Mouse (Mus musculus): ENCODE data around the gene Usp31.

Usp31 gene

GRCm38 (mm10) chr7:121707073-121707667 lies at the start of gene Usp31:
Gene Usp31, minus strand, starts transcription at chr7:121707253.
- peak; percentile 97 for DNase-seq

- DNase-seq, result no peak
Measured at GRCm38 (mm10) chr7:121754748-121755147, 47.7 kb upstream of the Usp31 start.

GRCm38 (mm10) chr7:121750244-121750643 lies 43.2 kb upstream of the Usp31 start:
- no peak for DNase-seq

GRCm38 (mm10) chr7:121737511-121738415 lies 30.7 kb upstream of the Usp31 start:
- peak; percentile 5 for DNase-seq

- peak; percentile 94 for DNase-seq
Measured at GRCm38 (mm10) chr7:121734171-121734831, 27.2 kb upstream of the Usp31 start, which contains the start of gene Scnn1g. Gene Scnn1g, plus strand, starts transcription at chr7:121734479.

GRCm38 (mm10) chr7:121730225-121730624 lies 23.2 kb upstream of the Usp31 start:
- peak; percentile 25 for DNase-seq

GRCm38 (mm10) chr7:121717031-121717430 lies 10.0 kb upstream of the Usp31 start:
- DNase-seq, result no peak

- no peak for DNase-seq
Measured at GRCm38 (mm10) chr7:121711171-121711570, 4.1 kb upstream of the Usp31 start.

- DNase-seq, result peak; percentile 49
Measured at GRCm38 (mm10) chr7:121706411-121707072, 511 bp downstream of the Usp31 start.

GRCm38 (mm10) chr7:121705051-121705450 lies 2.0 kb downstream of the Usp31 start:
- DNase-seq, result no peak

GRCm38 (mm10) chr7:121701983-121702382 lies 5.1 kb downstream of the Usp31 start:
- DNase-seq, result no peak

GRCm38 (mm10) chr7:121700480-121700879 lies 6.6 kb downstream of the Usp31 start:
- DNase-seq, result no peak

GRCm38 (mm10) chr7:121699218-121699617 lies 7.8 kb downstream of the Usp31 start:
- DNase-seq, result no peak

- peak; percentile 16 for DNase-seq
Measured at GRCm38 (mm10) chr7:121697574-121697973, 9.5 kb downstream of the Usp31 start.

- no peak for DNase-seq
Measured at GRCm38 (mm10) chr7:121697170-121697569, 9.9 kb downstream of the Usp31 start.

GRCm38 (mm10) chr7:121691803-121692202 lies 15.2 kb downstream of the Usp31 start:
- no peak for DNase-seq

GRCm38 (mm10) chr7:121689338-121689737 lies 17.7 kb downstream of the Usp31 start:
- DNase-seq, result no peak

GRCm38 (mm10) chr7:121685140-121685984 lies 21.7 kb downstream of the Usp31 start:
- DNase-seq, result no peak

GRCm38 (mm10) chr7:121681191-121681590 lies 25.9 kb downstream of the Usp31 start:
- DNase-seq, result no peak

- DNase-seq, result peak; percentile 31
Measured at GRCm38 (mm10) chr7:121677105-121677753, 29.8 kb downstream of the Usp31 start.

- DNase-seq, result no peak
Measured at GRCm38 (mm10) chr7:121660705-121661104, 46.3 kb downstream of the Usp31 start.

Data from kidney, adult 9 months (tissue).